Mouse (Mus musculus) intestine, postnatal 0 days (tissue): ENCODE results near the gene Cox7a2l. TPM values are rescaled to one million over a fixed set of nuclear protein-coding genes. Genes with fewer than 3 reads are reported as not detected.

Experiments
- ATAC-seq: fragments of 200-750 bp; cut with Nextera tagmentation; 2 replicates; pipeline ENCODE4 v1.8.0; 2017; ENCODE audit warnings: mild to moderate bottlenecking, moderate TSS enrichment, moderate library complexity
- H3K27ac ChIP-seq: fragments of 300-500 bp; sonication (generic); 2 replicates; pipeline ENCODE4 v1.5.1; 2014; ENCODE audit warnings: mild to moderate bottlenecking, low read depth, low read length, moderate library complexity
- H3K27me3 ChIP-seq: fragments of 300-500 bp; sonication (generic); replicated peaks from 2 replicates; pipeline ENCODE4 v1.6.1; 2014; ENCODE audit warnings: low read length, mixed read lengths; ENCODE audit not compliant: control insufficient read depth, insufficient read depth
- H3K36me3 ChIP-seq: fragments of 300-500 bp; sonication (generic); 2 replicates; pipeline ENCODE4 v1.6.1; 2014; ENCODE audit warnings: mild to moderate bottlenecking, moderate library complexity; ENCODE audit not compliant: control insufficient read depth, insufficient read depth
- H3K4me1 ChIP-seq: fragments of 300-500 bp; sonication (generic); replicated peaks from 2 replicates; pipeline ENCODE4 v1.6.1; 2014; ENCODE audit warnings: antibody characterized with exemption, low read length, mixed read lengths; ENCODE audit not compliant: control insufficient read depth, insufficient read depth
- H3K4me2 ChIP-seq: fragments of 300-500 bp; sonication (generic); replicated peaks from 2 replicates; pipeline ENCODE4 v1.6.1; 2014; ENCODE audit warnings: low read depth, mild to moderate bottlenecking, moderate library complexity
- H3K4me3 ChIP-seq: fragments of 300-500 bp; sonication (generic); 2 replicates; pipeline ENCODE4 v1.5.1; 2014; ENCODE audit warnings: low read depth, low read length
- H3K9ac ChIP-seq: fragments of 300-500 bp; sonication (generic); 2 replicates; pipeline ENCODE4 v1.6.1; 2014; ENCODE audit warnings: mild to moderate bottlenecking, low read depth, low read length
- H3K9me3 ChIP-seq: fragments of 300-500 bp; sonication (generic); 2 replicates; pipeline ENCODE4 v1.6.1; 2016; ENCODE audit warnings: mixed run types; ENCODE audit not compliant: control insufficient read depth
- CTCF ChIP-seq: sonication (generic); IDR thresholded peaks from 2 replicates; pipeline ENCODE4 v1.5.1; 2016; ENCODE audit warnings: low read depth, mild to moderate bottlenecking, control low read depth, antibody characterized with exemption, moderate library complexity
- WGBS: fragments of 180-500 bp; shearing (Covaris S2); extraction: QIAGEN DNeasy Blood & Tissue Kit; methylation state at CpG from one replicate; pipeline ENCODE4 v1.1.7; 2014; 5-methylcytosine and 5-hydroxymethylcytosine counted together
- polyA plus RNA-seq: library from polyadenylated mRNA; unstranded; fragments of >200 nt; fragmentation: Nextera tagmentation; extraction: Ambion mirVana; gene quantifications from 2 replicates; pipeline ENCODE4 v1.2.1, GENCODE M21; 2015

Cox7a2l gene
- polyA plus RNA-seq, 1 experiment from 2014 or later, result 226 TPM

GRCm38 (mm10) chr17:83526624-83527532, 9.7 kb upstream of the Cox7a2l start:
- H3K27ac ChIP-seq, result peak overlapping the region; percentile 41; the same call in 1 of the 2 replicates
- no peak overlapping the region for H3K9ac ChIP-seq
- 0 out of 2 replicates have a peak, but pooled peaks have one; percentile 41 for ATAC-seq
- TF ChIP-seq CTCF, result no peak; the same call in 1 of the 2 replicates
- no peaks in the 10 kb centered on the region for H3K9me3 ChIP-seq
- H3K36me3 ChIP-seq, result no peaks in the 10 kb centered on the region
- peaks cover 18% of the 10 kb centered on the region; the same call in 1 of the 2 replicates for H3K4me1 ChIP-seq
- peak overlapping the region; percentile 59 for H3K4me2 ChIP-seq
- H3K27me3 ChIP-seq, result no peaks in the 10 kb centered on the region
- 39% methylated on average over 13 of the region's 13 CpGs for WGBS
- peak overlapping the region; percentile 26 for H3K4me3 ChIP-seq

GRCm38 (mm10) chr17:83526091-83526561, 9.0 kb upstream of the Cox7a2l start:
- no peak overlapping the region for H3K4me3 ChIP-seq
- H3K4me2 ChIP-seq, result no peak overlapping the region
- TF ChIP-seq CTCF, result no peak
- H3K27ac ChIP-seq, result no peak overlapping the region
- ATAC-seq, result no peak
- no peaks in the 10 kb centered on the region for H3K9me3 ChIP-seq
- H3K9ac ChIP-seq, result no peak overlapping the region
- H3K36me3 ChIP-seq, result no peaks in the 10 kb centered on the region
- H3K27me3 ChIP-seq, result no peaks in the 10 kb centered on the region
- WGBS, result 29% methylated on average over 5 of the region's 5 CpGs
- H3K4me1 ChIP-seq, result peaks cover 18% of the 10 kb centered on the region; the same call in 1 of the 2 replicates

- Histone ChIP-seq H3K9ac (no peak overlapping the region), H3K27me3 (no peaks in the 10 kb centered on the region), H3K4me1 (peaks cover 18% of the 10 kb centered on the region; the same call in 1 of the 2 replicates), H3K27ac (no peak overlapping the region), H3K36me3 (no peaks in the 10 kb centered on the region), H3K4me2 (peak overlapping the region; percentile 48), H3K9me3 (no peaks in the 10 kb centered on the region), H3K4me3 (no peak overlapping the region)
- no peak for TF ChIP-seq CTCF
- 14% methylated on average over 8 of the region's 8 CpGs for WGBS
- no peak for ATAC-seq
Measured at GRCm38 (mm10) chr17:83525596-83525995, 8.5 kb upstream of the Cox7a2l start.

- no peaks in the 10 kb centered on the region for H3K36me3 ChIP-seq
- no peak overlapping the region for H3K4me2 ChIP-seq
- no peak overlapping the region for H3K27ac ChIP-seq
- TF ChIP-seq CTCF, result no peak
- no peaks in the 10 kb centered on the region for H3K27me3 ChIP-seq
- no peak overlapping the region for H3K9ac ChIP-seq
- no peaks in the 10 kb centered on the region for H3K9me3 ChIP-seq
- WGBS, result 53% methylated on average over 7 of the region's 7 CpGs
- H3K4me1 ChIP-seq, result peaks cover 18% of the 10 kb centered on the region; the same call in 1 of the 2 replicates
- ATAC-seq, result no peak
- H3K4me3 ChIP-seq, result no peak overlapping the region
Measured at GRCm38 (mm10) chr17:83524753-83525152, 7.6 kb upstream of the Cox7a2l start.

- no peak overlapping the region for H3K4me2 ChIP-seq
- no peak for ATAC-seq
- H3K36me3 ChIP-seq, result no peaks in the 10 kb centered on the region
- no peak overlapping the region for H3K4me3 ChIP-seq
- WGBS, result 69% methylated on average over 7 of the region's 7 CpGs
- TF ChIP-seq CTCF, result no peak
- no peaks in the 10 kb centered on the region for H3K9me3 ChIP-seq
- H3K27ac ChIP-seq, result no peak overlapping the region
- no peak overlapping the region for H3K9ac ChIP-seq
- peaks cover 16% of the 10 kb centered on the region; the same call in 1 of the 2 replicates for H3K4me1 ChIP-seq
- H3K27me3 ChIP-seq, result no peaks in the 10 kb centered on the region
Measured at GRCm38 (mm10) chr17:83522590-83523379, 5.7 kb upstream of the Cox7a2l start.

- H3K4me1 ChIP-seq, result peaks cover 9% of the 10 kb centered on the region; the same call in 1 of the 2 replicates
- no peak overlapping the region for H3K4me3 ChIP-seq
- H3K9me3 ChIP-seq, result no peaks in the 10 kb centered on the region
- no peak overlapping the region for H3K27ac ChIP-seq
- no peaks in the 10 kb centered on the region for H3K27me3 ChIP-seq
- no peak overlapping the region for H3K9ac ChIP-seq
- H3K4me2 ChIP-seq, result no peak overlapping the region
- H3K36me3 ChIP-seq, result no peaks in the 10 kb centered on the region
- no peak for ATAC-seq
- 84% methylated on average over 4 of the region's 4 CpGs for WGBS
- no peak for TF ChIP-seq CTCF
Measured at GRCm38 (mm10) chr17:83521881-83522280, 4.8 kb upstream of the Cox7a2l start.
